Mouse (Mus musculus) urinary bladder, postnatal 25 days (tissue): Measurements from ENCODE around the gene Scn8a.

Source experiments
- DNase-seq: peaks from one replicate; pipeline ENCODE4 v3.0.0; 2022; ENCODE audit warnings: low spot score

The Scn8a gene

DNA sequence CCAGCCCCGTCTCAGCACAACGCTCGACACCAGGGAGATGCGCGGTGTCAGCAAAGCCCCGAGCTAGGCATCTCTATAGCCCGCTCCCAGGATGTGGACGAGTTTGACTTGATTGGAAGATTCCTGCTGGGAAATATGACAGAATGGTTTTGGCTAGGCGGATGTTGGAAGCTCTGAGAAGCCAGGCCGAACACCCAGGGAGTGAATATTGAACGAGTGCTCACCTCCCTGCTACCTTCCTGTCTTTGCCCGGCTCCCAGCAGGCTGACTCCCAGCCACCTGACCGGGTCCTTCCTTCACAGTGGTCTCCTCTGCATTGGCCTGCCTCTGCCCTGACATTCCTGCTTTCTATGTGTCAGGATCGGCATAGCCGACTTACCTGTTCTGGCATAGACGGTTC is 85.1 kb downstream of the Scn8a start:
- DNase-seq = no peak

DNA sequence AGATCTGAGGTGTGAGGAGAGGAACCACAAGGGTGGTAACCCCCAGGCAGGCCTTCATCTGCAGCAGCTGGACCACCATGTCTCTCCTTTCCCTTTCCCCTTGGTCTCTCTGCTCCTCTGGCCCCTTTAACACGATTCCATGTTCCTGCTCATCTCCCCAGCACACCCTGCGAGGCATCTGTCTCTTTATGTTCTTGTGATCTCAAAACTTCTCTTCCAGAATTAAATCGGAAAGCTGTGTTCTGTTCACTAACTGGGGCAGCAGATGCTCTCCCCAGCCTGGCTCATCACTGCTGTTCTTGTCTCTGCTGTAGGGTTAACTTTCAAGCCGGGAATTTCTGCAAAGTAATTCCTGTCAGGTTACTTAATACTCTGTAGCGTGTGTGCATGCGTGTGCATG is 91.3 kb downstream of the Scn8a start:
- DNase-seq = no peak

DNA sequence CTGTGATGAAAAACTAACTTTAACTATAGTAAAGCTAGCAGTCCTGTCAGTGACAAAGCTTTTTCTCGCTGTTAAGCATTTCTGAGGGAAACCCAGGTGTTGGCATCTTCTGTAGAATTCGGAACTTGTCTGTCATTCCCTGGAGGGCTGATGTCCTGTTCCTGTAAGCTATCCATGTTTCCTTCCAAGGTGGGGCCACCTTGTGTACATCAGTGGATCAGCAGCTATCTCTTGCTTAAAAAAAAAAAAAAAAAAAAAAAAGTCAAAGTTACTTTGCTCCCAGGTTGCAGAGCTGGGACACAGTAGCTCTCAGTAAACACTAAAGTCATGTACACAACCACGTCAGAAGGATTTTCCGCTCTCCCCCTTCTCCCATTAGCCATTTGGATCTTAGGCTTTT is 91.9 kb downstream of the Scn8a start:
- DNase-seq = no peak

DNA sequence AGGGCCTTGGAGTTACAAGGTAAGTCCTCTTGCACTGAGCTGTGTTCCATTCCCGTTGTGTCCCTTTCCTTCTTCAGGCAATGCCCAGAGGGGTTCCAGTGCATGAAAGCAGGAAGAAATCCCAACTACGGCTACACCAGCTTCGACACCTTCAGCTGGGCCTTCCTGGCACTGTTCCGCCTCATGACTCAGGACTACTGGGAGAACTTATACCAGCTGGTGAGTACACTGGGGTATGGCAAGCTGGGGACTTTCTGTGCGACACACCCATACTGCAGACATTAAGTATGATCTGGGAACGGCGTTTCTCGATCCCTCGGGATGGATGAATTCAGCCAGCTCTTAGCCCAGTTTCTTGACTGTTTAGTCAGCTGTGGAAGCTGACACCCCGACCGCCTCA is 101.8 kb downstream of the Scn8a start:
- DNase-seq = no peak

DNA sequence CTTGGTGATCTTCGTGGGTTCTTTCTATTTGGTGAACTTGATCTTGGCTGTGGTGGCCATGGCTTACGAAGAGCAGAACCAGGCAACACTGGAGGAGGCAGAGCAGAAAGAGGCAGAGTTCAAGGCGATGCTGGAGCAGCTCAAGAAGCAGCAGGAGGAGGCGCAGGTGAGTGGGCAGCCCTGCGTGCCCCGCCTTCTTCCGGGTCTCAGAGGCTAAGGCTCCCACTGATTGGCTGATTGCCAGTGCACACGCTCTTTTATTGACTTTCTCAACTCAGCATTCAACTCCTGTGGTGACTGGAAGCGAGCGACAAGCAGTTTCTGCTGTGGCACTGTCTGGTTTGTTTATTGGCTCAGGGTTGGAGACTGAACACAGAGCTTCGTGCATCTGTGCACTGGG is 103.1 kb downstream of the Scn8a start:
- peak; percentile 16 for DNase-seq

DNA sequence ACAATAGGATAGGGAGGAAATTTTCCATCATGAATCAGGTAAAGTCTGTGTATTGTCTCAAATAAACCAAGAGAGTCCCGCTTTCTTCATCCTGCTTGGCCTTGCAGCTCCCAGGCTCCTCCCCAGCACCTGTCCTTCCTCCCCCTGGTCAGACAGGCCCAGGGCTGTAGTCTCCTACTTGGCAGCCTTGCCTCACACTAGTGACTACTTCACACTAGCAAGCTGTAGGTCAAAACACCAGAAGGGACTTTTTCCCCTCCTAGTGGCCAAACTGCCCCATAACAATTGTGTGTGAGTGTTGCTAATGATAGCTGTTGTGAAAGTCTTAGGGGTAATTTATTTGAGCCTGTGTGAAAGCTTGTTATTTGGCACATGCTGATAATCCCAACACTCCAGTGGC is 105.0 kb downstream of the Scn8a start:
- DNase-seq = no peak

DNA sequence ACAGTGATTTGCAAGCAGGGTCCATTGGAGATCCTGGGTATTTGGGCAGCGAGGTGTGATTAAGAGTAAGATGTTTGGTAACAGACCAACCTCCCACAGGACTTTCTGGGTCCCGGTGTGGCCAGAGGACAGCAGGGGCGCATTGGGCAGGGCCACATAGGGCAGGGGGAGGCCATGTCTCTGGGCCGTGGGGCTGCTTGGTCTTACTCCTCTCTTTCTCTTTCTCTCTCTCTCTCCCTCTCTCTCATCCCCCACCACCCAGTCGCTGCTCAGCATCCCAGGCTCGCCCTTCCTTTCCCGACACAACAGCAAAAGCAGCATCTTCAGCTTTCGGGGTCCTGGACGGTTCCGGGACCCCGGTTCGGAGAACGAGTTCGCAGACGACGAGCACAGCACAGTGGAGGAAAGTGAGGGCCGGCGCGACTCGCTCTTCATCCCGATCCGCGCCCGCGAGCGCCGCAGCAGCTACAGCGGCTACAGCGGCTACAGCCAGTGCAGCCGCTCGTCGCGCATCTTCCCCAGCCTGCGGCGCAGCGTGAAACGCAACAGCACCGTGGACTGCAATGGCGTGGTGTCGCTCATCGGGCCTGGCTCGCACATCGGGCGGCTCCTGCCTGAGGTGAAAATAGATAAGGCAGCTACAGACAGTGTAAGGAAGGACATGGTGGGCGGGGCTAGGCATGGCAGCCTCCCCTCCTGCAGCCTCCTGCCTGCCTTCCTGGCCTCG is 113.9 kb downstream of the Scn8a start:
- DNase-seq = peak; percentile 26

DNA sequence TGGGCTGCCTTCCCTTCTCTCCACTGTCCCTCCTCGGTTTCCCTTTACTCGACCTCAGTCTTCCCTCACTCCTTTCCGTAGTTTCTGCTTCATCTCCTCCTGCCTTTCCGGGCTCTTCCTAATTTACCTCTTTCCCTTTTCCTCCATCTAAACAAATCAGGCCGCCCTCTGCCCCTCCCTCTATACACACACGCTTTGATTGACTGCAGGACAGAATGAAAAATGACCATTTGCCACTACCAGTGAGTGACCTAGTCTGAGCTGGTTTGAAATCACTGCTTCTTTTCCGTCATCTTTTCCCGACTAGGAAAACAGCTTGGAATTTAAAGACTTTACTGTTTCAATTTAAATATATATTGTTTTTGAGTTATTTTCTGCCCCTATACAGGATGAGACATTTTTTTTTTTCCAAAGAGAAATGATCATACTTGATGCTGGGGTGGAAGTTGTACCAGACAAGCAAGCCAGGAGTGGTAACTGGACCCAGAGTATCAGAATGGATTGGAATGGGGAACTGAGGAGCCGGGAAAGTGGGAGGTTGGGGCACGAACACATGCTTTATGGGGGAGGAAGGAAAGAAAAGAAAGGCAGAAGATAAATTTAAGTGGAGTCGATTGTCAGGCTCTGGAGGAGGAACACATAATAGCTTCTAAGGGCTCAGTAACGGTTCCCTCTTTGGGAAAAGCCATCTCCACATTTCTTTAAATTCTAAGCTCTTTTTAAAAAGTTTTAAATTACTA is 114.7 kb downstream of the Scn8a start:
- no peak for DNase-seq

DNA sequence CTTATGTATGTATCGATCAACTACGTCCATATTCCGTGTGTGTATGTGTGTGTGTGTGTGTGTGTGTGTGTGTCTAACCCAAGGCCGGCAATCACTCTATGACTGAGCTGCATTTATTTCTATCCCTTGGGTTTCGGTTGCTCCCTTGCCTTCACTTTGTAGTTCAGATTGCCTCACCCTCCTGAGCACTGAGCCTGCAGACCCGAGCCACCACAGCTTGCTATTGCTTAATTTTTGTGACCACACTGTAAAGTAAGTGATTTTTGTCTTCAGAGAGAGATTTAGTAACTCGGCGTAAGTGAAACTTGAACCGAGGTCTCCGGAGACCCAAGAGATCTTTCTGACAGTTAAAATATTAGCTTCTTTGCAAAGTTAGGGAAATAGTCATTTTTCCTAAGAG is 116.8 kb downstream of the Scn8a start:
- DNase-seq = no peak

DNA sequence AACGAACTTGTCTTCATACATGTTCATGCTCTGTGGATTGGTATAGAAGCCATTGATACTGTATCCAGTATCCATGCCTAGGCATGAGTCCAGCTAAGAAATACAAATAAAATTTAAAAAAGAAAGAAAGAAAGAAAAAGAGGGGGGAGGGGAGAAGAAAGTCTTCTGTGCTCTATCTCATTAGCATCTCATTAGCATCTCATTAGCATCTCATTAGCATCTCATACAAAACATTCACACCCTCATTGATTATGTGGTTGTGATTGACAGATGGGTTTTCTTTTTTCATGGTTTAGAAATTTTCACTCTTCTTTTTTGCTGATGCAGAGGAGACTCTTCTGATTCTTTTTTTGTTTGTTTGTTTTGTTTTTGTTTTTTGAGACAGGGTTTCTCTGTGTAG is 117.4 kb downstream of the Scn8a start:
- DNase-seq = no peak

DNA sequence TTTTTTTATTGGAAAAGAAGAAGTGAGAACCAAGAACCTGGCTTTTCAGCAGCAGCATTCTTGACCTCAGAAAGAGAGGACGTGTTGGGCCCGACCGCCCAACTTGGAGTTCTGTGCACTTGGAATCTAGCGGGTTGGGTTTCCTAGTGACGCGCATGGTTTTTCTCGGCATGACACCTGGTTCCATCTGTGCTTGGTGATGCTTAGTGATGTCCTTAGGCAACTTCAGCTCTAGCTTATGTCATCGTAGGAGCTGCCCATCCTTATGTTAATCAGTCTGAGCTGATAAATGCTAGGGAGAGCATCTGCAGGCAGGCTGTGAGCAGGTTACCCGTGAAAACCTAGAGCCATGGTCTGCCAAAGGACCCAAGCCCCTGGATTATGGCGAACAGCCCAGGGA is 120.6 kb downstream of the Scn8a start:
- DNase-seq = no peak

DNA sequence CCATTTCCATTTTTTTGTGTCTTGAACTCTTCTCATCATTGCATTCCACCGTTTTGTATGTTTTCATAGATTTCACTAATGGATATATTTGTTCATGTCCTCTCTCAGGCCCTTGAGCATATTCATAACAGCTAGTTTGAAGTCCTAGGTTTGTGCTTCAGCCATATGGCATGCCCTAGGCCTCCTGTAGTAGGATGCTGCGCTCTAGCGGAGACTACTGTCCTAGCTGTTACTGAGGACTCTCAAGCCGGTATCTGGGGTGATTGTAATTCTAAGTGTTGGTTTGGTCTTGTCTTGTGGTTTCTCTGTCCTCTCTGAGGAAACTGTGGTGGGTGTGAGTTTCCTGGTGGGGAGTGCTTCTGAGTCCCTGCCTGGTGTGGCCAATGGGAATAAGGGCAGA is 127.4 kb downstream of the Scn8a start:
- DNase-seq = no peak

DNA sequence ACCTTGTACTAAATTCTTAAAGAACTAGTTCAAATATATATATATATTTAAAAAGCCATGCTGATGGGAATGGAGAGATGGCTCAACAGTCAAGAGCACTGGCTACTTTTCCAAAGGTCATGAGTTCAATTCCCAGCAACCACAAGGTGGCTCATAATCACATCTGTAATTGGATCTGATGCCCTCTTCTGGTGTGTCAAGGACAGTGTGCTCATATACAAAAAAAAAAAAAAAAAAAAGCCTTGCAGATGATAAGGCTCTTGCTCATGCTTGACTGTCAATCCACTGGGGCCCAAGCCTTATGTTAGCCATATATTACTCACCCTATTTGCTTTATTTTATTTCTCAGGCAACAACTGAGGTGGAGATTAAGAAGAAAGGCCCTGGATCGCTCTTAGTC is 132.0 kb downstream of the Scn8a start:
- no peak for DNase-seq

DNA sequence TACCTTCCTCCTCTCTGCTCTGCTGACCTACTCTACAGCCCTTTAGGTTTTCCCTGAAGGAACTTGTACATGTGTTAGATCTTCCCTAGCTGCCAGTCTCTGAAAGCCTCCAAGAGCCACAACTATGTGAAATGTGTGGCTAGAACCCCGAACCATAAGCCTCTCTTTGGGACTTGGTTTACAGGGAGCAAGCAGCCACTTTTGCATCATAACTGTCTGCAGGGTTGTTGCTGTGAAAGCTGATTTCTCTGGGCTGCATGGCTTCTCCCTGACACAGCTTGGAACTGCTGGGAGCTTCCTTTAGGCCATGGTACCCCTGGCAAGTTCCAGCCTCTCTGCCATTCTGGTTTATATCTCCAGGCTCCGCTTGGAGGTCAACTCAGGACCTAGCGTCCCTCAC is 132.8 kb downstream of the Scn8a start:
- DNase-seq = no peak

DNA sequence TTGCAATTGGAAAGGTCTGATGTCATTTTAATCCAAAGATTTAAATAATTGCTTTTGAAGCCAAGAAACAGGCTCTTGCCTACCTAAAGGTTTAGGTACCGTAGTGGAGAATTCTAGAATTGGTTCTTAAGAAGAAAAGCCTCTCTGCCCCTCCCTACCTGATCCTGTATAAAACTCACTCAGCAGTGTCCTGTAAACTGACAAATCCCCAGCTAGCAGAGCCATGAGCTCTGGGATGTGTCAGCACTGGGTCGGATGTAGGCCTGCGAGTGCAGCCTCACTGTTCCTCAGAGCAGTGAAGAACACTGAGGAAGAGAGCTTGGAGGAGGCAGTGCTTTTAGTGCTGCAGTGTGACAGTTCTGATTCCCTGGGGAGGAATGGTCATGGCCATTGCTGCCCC is 134.9 kb downstream of the Scn8a start:
- DNase-seq = no peak

DNA sequence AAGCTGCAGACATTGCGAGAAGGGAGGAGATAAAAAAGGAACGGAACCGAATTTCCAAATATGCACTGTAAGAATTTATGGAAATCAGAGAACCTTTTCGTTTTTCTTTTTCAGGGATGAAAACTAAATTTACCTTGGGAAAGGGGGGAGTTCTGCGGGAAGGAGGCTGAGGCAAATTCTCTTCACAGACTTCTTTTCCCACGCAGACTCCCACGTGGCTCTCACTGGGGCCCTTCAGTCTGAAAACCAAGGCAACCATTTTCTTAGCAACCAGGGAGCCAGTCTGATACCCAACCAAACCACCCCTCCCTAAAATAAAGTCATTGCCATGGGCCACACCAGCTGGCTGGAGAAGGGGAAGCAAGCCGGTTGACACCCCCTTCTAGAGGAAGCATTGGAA is 136.1 kb downstream of the Scn8a start:
- DNase-seq = no peak

DNA sequence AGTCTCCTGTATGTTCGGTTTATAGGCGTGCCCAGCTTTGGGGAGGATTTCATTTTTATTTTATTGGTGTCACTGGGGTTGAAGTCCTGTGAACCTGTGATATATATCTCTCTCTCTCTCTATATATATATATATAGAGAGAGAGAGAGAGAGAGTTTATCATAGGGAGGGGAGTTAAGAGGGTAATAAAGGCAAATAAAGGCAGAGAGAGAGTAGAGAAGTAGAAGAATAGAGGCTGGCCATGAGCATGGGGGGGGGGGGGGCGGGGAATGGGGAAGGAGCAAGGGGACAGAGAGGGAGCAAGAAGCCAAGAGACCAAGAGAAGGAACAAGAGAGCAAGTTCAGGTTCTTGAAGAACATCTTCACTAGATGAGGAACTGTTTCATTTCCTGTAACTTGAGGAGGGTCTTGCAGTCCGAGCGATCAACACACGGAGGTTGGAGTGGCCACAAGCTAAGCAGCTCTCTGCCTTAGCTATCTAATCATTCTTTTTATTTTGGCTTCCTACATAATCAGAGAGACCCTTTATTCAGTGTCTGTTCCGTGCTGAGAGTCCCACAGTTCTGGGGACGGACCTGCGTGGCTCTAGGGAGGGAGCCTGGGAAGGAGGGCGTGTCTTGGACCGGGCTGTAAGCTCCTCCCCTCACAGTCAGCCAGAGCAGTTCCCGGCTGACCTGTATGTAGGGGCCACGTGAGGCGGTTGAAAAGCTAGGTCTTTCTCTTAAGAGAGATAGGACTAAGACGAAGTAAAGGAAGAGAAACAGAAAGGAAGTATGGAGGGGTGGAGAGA is 136.8 kb downstream of the Scn8a start:
- peak; percentile 46 for DNase-seq

DNA sequence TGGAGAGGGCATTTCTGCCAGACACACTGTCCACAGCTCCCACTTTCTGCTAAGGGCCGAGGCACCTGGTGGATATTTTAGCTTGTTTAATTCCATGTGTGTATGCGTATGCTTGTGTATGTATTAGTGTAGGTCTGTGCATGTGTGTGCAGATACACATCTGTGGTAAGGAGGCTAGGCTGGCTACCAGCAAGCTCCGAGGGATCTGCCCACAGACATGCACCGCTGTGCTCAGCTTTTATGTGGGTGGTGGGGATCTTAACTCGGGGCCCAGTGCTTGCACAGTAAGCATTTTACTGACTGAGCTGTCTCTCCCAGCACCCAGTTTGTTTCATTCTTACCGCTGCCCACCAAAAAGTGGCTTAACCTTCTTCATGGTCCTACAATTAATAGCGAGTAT is 137.6 kb downstream of the Scn8a start:
- DNase-seq = no peak

DNA sequence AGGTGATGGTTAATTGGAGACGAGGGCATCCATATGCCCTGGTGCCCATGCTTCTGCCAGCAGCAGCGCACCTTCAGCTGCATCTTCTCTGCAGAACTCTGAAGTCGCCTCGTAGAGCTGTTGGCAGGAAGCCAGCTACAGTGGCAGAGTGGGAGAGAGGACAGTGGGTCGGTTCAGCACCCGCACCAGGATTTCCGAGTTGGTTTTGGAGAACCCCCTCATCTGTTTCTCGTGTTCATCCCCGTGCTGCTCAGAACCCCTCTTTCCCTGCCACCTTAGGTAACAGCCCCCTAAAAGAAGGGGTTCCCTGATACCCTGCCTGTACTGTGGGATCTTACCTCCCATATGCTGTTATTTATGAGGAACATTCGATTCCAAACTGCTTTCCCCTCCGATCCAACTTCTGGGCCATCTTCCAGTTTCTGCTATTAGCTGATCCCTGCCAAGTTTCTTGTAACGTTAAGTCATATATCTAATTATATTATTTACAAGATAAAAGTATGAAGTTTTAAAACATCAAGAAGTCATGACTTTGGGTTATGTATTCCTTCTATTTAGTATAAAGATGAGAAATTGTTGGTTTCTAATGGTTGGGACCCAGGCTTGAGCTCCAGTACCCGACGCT is 138.8 kb downstream of the Scn8a start:
- no peak for DNase-seq

DNA sequence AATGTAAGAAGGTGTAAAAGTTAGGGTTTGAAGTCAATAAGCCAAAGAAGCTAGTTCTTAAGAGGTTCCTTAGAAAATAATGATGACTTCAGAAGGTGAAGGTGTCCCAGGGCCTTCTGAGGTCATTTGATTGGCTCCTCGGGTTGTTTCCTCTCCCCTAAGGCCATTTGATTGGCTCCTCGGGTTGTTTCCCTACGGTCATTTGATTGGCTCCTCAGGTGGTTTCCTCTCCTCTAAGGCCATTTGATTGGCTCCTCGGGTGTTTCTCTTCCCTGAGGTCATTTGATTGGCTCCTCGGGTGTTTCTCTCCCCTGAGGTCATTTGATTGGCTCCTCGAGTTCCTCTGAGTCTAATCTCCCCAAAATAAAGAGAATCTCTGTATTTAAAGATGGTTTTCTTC is 141.7 kb downstream of the Scn8a start:
- no peak for DNase-seq

DNA sequence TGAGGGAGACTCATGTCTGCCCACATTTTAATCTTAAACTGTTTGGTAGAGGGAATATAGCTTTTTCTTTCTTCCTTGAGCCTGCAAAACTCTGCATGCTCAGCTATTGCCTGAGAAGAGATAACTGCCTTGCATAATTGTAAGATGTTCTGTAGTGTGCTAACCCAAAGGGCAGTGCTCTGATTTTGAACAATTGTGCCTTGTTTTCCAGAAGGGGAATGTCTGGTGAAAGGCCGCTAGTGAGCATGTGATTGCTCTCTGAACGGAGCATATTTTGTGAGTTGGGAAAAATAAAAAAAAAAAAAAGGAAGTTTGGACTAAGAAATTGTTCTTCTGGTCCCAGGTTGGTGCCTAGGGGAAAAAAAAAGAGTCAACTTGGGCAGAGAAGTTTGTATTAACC is 159.3 kb downstream of the Scn8a start:
- no peak for DNase-seq

DNA sequence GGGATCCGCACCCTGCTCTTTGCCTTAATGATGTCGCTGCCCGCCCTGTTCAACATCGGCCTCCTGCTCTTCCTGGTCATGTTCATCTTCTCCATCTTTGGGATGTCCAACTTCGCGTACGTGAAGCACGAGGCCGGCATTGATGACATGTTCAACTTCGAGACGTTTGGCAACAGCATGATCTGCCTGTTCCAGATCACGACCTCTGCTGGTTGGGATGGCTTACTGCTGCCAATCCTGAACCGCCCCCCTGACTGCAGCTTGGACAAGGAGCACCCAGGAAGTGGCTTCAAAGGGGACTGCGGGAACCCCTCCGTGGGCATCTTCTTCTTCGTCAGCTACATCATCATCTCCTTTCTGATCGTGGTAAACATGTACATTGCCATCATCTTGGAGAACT is 170.0 kb downstream of the Scn8a start:
- DNase-seq = no peak

DNA sequence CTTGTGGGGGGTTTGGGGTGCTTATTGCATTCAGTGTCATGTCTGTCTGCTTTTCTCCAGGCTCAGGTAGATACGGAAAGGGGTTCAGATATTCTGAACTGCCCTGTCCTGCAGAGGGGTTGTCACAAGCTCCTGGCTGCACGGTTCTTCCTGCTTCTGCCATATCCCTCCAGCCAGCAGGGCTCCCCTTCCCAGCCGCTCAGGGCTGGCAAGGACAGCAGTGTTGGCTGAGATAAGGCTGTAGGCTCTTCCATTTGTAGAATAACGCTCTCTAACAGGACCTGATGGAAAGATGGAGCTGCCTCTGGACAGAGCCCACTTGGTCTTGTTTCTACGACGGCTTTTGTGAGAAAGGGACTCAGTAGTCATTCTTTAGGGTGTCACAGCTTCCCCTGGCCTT is 172.3 kb downstream of the Scn8a start:
- DNase-seq = no peak
